Mouse (Mus musculus): Measurements from ENCODE around the gene 1700019D03Rik. TPM values are rescaled to one million over a fixed set of nuclear protein-coding genes. Genes with fewer than 3 reads are reported as not detected.

Gene 1700019D03Rik
- polyA plus RNA-seq (2012; rRNA removed) = 0.12 and 0.15 TPM in 2 replicates

GRCm38 (mm10) chr1:53020079-53020478 is at the start of gene 1700019D03Rik:
TSS of gene 1700019D03Rik (minus strand) at chr1:53020179.

GRCm38 (mm10) chr1:53061340-53061739 is 41.4 kb upstream of the 1700019D03Rik start, which contains the start of gene Mstn:
TSS of gene Mstn (plus strand) at chr1:53061640.

Other genes with a start within 250 kb of the 1700019D03Rik start
- gene Inpp1, start 202.5 kb downstream of the 1700019D03Rik start, polyA plus RNA-seq (2012; rRNA removed) = 7.3 and 8.8 TPM in 2 replicates
- gene Hibch, start 175.2 kb downstream of the 1700019D03Rik start, polyA plus RNA-seq (2012; rRNA removed) = 27.1 and 28.8 TPM in 2 replicates
- not detected in 2 replicates for gene Mstn, start 41.5 kb upstream of the 1700019D03Rik start, polyA plus RNA-seq (2012; rRNA removed)
- not detected in 2 replicates for gene 1700019A02Rik, start 167.5 kb upstream of the 1700019D03Rik start, polyA plus RNA-seq (2012; rRNA removed)

Data from ovary, adult 2 months (tissue).